ENCODE assay signal across 21 mouse cellular contexts in the genomic region with DNA sequence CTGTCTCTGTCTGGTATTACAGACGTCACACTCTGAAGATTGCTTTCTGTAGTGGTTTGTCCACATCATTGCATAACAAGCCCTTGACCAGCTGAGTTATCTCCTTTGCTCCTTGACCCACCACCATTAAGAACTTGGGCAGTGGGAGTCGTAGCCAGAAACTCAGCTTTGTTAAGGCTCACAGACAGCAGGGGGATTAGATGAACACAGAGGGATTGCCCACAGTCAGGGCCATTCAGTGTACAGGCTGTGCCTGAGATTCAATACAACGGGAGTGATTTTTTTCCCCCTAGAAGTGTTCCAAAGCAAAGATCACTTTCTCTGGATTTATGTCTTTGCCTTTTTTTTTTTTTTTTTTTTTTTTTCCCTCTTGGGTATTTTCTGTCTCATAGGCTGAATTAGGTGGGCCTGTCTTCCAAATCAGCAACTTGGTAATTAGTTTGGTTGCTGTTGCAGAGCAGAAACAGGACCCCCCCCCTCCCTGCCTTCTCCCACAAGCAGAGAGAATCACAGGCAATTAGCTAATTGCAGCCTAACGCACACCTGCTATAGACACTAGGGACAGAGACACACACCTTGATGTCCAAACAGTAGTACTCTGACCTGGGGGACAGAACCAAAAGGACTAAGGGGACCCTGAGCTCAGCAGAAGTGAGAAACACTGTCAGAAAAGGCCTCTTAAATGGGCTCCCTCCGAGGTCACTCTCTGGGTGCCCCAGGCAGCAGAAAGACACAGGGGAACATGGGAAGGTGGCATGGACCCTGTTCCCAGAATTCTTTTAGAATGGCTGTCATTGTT.
DNase-seq lines count a peak whose midpoint lies in the region; ATAC-seq and TF ChIP-seq lines count a peak whose summit lies in the region.
"Had no signal": no experiment of that assay in that cellular context is flagged by ENCODE, and none has a peak within 500 bp of the region (broad histone marks: within the 10 kb centered on the region; RNA-seq: fewer than 3 reads in every experiment).

No protein-coding gene starts in this region.

- no peak overlapping the region for H3K4me2 ChIP-seq in embryonic facial prominence, embryonic 14.5 days (ENCODE audit: low read depth, low read length)
- H3K4me2 ChIP-seq in midbrain, embryonic 12.5 days (replicated peaks), result no peak overlapping the region
- no peak overlapping the region for H3K4me2 ChIP-seq in midbrain, postnatal 0 days (ENCODE audit: low read depth, low read length, poor library complexity, severe bottlenecking)
- peak overlapping the region; percentile 30 for H3K4me2 ChIP-seq in hindbrain, embryonic 13.5 days
- peak overlapping the region; percentile 11; the same call in 1 of the 2 replicates for H3K4me2 ChIP-seq in neural tube, embryonic 13.5 days
- H3K4me2 ChIP-seq: heart, embryonic 15.5 days; limb, embryonic 15.5 days had no signal

- H3K27me3 ChIP-seq in embryonic facial prominence, embryonic 14.5 days (replicated peaks; ENCODE audit: control insufficient read depth, insufficient read depth, low read length), result no peaks in the 10 kb centered on the region
- H3K27me3 ChIP-seq in embryonic facial prominence, embryonic 10.5 days (replicated peaks; ENCODE audit: low read depth, poor library complexity, severe bottlenecking), result no peaks in the 10 kb centered on the region
- H3K27me3 ChIP-seq in midbrain, embryonic 12.5 days, result no peaks in the 10 kb centered on the region
- H3K27me3 ChIP-seq in midbrain, postnatal 0 days (ENCODE audit: insufficient read depth, low read length), result no peaks in the 10 kb centered on the region
- no peaks in the 10 kb centered on the region for H3K27me3 ChIP-seq in hindbrain, embryonic 13.5 days
- no peaks in the 10 kb centered on the region for H3K27me3 ChIP-seq in neural tube, embryonic 13.5 days

- peak; percentile 53; the same call in 1 of the 2 replicates for ATAC-seq in embryonic facial prominence, embryonic 14.5 days (ENCODE audit: low read depth)
- peak; percentile 34; the same call in 1 of the 2 replicates for ATAC-seq in midbrain, embryonic 12.5 days (ENCODE audit: low FRiP score, low read depth)
- ATAC-seq in midbrain, postnatal 0 days (ENCODE audit: low FRiP score), result no peak
- ATAC-seq in hindbrain, embryonic 13.5 days (ENCODE audit: low FRiP score), result 0 out of 2 replicates have a peak, but pooled peaks have one; percentile 49
- ATAC-seq in neural tube, embryonic 13.5 days (ENCODE audit: low read depth), result peak; percentile 56
- ATAC-seq: CD4-positive, CD25-positive, alpha-beta regulatory T cell, adult 4 months; liver, postnatal 0 days had no signal

- no peak overlapping the region for H3K27ac ChIP-seq in embryonic facial prominence, embryonic 14.5 days (replicated peaks; ENCODE audit: low read depth, low read length)
- no peak overlapping the region for H3K27ac ChIP-seq in embryonic facial prominence, embryonic 10.5 days (replicated peaks)
- H3K27ac ChIP-seq in midbrain, embryonic 12.5 days (replicated peaks), result no peak overlapping the region
- H3K27ac ChIP-seq in midbrain, postnatal 0 days (ENCODE audit: low read depth, low read length), result no peak overlapping the region
- H3K27ac ChIP-seq in hindbrain, embryonic 13.5 days, result peak overlapping the region; percentile 62
- H3K27ac ChIP-seq in neural tube, embryonic 13.5 days (replicated peaks), result peak overlapping the region; percentile 62
- H3K27ac ChIP-seq: gastrocnemius, adult 2 months; heart, embryonic 15.5 days; limb, embryonic 15.5 days had no signal

- no peaks in the 10 kb centered on the region for H3K9me3 ChIP-seq in embryonic facial prominence, embryonic 14.5 days (ENCODE audit: control insufficient read depth, low read length)
- no peaks in the 10 kb centered on the region for H3K9me3 ChIP-seq in embryonic facial prominence, embryonic 10.5 days
- no peaks in the 10 kb centered on the region for H3K9me3 ChIP-seq in midbrain, embryonic 12.5 days
- no peaks in the 10 kb centered on the region for H3K9me3 ChIP-seq in midbrain, postnatal 0 days (ENCODE audit: low read length)
- H3K9me3 ChIP-seq in hindbrain, embryonic 13.5 days, result no peaks in the 10 kb centered on the region
- no peaks in the 10 kb centered on the region for H3K9me3 ChIP-seq in neural tube, embryonic 13.5 days
- H3K9me3 ChIP-seq: heart, embryonic 15.5 days; limb, embryonic 15.5 days had no signal

- no peak for TF ChIP-seq CTCF in midbrain, postnatal 0 days (IDR thresholded peaks at IDR 0.05)

- 41% methylated on average over 5 of the region's 5 CpGs for WGBS in embryonic facial prominence, embryonic 14.5 days
- 47% methylated on average over 5 of the region's 5 CpGs for WGBS in embryonic facial prominence, embryonic 10.5 days
- 36% methylated on average over 5 of the region's 5 CpGs for WGBS in midbrain, embryonic 12.5 days
- WGBS in midbrain, postnatal 0 days, result 40% methylated on average over 5 of the region's 5 CpGs
- WGBS in hindbrain, embryonic 13.5 days, result 41% methylated on average over 5 of the region's 5 CpGs
- 16% methylated on average over 5 of the region's 5 CpGs for WGBS in neural tube, embryonic 13.5 days

- no peaks in the 10 kb centered on the region for H3K4me1 ChIP-seq in embryonic facial prominence, embryonic 14.5 days (ENCODE audit: control insufficient read depth, insufficient read depth, low read length)
- H3K4me1 ChIP-seq in embryonic facial prominence, embryonic 10.5 days, result peaks cover 5% of the 10 kb centered on the region
- H3K4me1 ChIP-seq in midbrain, embryonic 12.5 days, result peaks cover 10% of the 10 kb centered on the region
- no peaks in the 10 kb centered on the region for H3K4me1 ChIP-seq in midbrain, postnatal 0 days (ENCODE audit: insufficient read depth, low read length)
- H3K4me1 ChIP-seq in hindbrain, embryonic 13.5 days (replicated peaks), result peaks cover 15% of the 10 kb centered on the region
- peaks cover 27% of the 10 kb centered on the region for H3K4me1 ChIP-seq in neural tube, embryonic 13.5 days (replicated peaks)
- H3K4me1 ChIP-seq: heart, embryonic 15.5 days; limb, embryonic 15.5 days had no signal

- peak; percentile 33 for DNase-seq in embryonic facial prominence, embryonic 14.5 days (ENCODE audit: low spot score)
- DNase-seq in embryonic facial prominence, embryonic 10.5 days (ENCODE audit: low spot score), result no peak
- DNase-seq in midbrain, postnatal 0 days (ENCODE audit: low spot score), result no peak
- DNase-seq in lung, adult 18-20 months, result no peak
- DNase-seq in MN1 (ENCODE audit: low spot score), result no peak
- DNase-seq: cerebellum, adult 11 months; cerebellum, postnatal 25 days; gastrocnemius, adult 2 months; heart, adult 18-20 months; kidney, adult 2 months; kidney, postnatal 36 days; liver, postnatal 0 days; lung, postnatal 36 days; thymus, postnatal 36 days had no signal

- H3K9ac ChIP-seq in embryonic facial prominence, embryonic 14.5 days (ENCODE audit: low read depth, low read length), result no peak overlapping the region
- H3K9ac ChIP-seq in midbrain, embryonic 12.5 days (replicated peaks), result no peak overlapping the region
- no peak overlapping the region for H3K9ac ChIP-seq in midbrain, postnatal 0 days (replicated peaks; ENCODE audit: low read length, poor library complexity, severe bottlenecking)
- H3K9ac ChIP-seq in hindbrain, embryonic 13.5 days, result no peak overlapping the region
- H3K9ac ChIP-seq in neural tube, embryonic 13.5 days, result no peak overlapping the region
- H3K9ac ChIP-seq: heart, embryonic 15.5 days; limb, embryonic 15.5 days; liver, postnatal 0 days had no signal

- no peak overlapping the region for H3K4me3 ChIP-seq in embryonic facial prominence, embryonic 14.5 days (ENCODE audit: low read depth, low read length)
- H3K4me3 ChIP-seq in embryonic facial prominence, embryonic 10.5 days, result no peak overlapping the region
- H3K4me3 ChIP-seq in midbrain, embryonic 12.5 days, result no peak overlapping the region
- H3K4me3 ChIP-seq in midbrain, postnatal 0 days (ENCODE audit: low read depth, low read length), result no peak overlapping the region
- H3K4me3 ChIP-seq in hindbrain, embryonic 13.5 days, result no peak overlapping the region
- no peak overlapping the region for H3K4me3 ChIP-seq in neural tube, embryonic 13.5 days
- H3K4me3 ChIP-seq: gastrocnemius, adult 2 months; heart, embryonic 15.5 days; limb, embryonic 15.5 days had no signal

- H3K36me3 ChIP-seq in embryonic facial prominence, embryonic 14.5 days (ENCODE audit: control insufficient read depth, insufficient read depth, low read length), result no peaks in the 10 kb centered on the region
- no peaks in the 10 kb centered on the region for H3K36me3 ChIP-seq in embryonic facial prominence, embryonic 10.5 days (replicated peaks)
- H3K36me3 ChIP-seq in midbrain, embryonic 12.5 days, result no peaks in the 10 kb centered on the region
- no peaks in the 10 kb centered on the region for H3K36me3 ChIP-seq in midbrain, postnatal 0 days (ENCODE audit: insufficient read depth, low read length)
- H3K36me3 ChIP-seq in hindbrain, embryonic 13.5 days, result no peaks in the 10 kb centered on the region
- H3K36me3 ChIP-seq in neural tube, embryonic 13.5 days, result no peaks in the 10 kb centered on the region
- H3K36me3 ChIP-seq: G1E; heart, embryonic 15.5 days; limb, embryonic 15.5 days had no signal

Comparison
In these comparisons a context has a peak if more than half of its experiments do, and no peak if none do; other contexts are left out.
1. H3K27ac ChIP-seq: peak in hindbrain, embryonic 13.5 days (single experiment) and neural tube, embryonic 13.5 days (single experiment); none in embryonic facial prominence, embryonic 14.5 days (single experiment), embryonic facial prominence, embryonic 10.5 days (single experiment), midbrain, embryonic 12.5 days (single experiment) and midbrain, postnatal 0 days (single experiment).
2. H3K4me2 ChIP-seq: peak in hindbrain, embryonic 13.5 days (single experiment) and neural tube, embryonic 13.5 days (single experiment); none in embryonic facial prominence, embryonic 14.5 days (single experiment), midbrain, embryonic 12.5 days (single experiment) and midbrain, postnatal 0 days (single experiment).